Mouse (Mus musculus): ENCODE results near the gene Slc19a1. TPM values are rescaled to one million over a fixed set of nuclear protein-coding genes. Genes with fewer than 3 reads are reported as not detected.

Gene Slc19a1
- polyA plus RNA-seq, 1 experiment from 2014 or later: 8.1 TPM

DNA sequence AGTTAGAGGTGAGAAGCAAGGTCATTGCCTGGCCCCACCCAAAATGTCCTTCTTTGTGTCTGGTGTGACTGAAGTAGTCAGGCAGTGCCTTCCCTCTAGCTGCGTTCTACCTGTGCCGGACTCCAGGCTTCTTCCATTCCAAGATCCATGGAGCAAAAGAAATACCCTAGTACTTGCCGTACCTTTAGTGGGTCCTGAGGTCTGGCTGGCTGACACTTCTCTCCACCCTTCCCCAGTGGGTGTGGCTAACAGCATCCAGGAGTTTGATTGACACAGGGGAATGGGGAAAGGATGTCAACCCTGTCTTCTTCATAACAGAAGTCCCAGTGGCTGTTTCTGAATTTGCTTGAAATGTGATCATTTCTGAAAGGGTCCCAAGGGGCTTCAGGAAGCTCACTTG, 16.6 kb downstream of the Slc19a1 start:
- Histone ChIP-seq H3K4me2 (replicated peaks; ENCODE audit: low read depth, low read length) (no peak overlapping the region), H3K36me3 (ENCODE audit: insufficient read depth, low read length) (no peaks in the 10 kb centered on the region; the same call in 1 of the 2 replicates), H3K27ac (ENCODE audit: low read length) (no peak overlapping the region), H3K27me3 (replicated peaks; ENCODE audit: insufficient read depth, low read length) (no peaks in the 10 kb centered on the region), H3K9me3 (ENCODE audit: low read length) (no peaks in the 10 kb centered on the region), H3K4me1 (ENCODE audit: insufficient read depth, low read depth, low read length) (no peaks in the 10 kb centered on the region), H3K9ac (replicated peaks; ENCODE audit: low read depth) (no peak overlapping the region), H3K4me3 (ENCODE audit: low read depth, low read length) (no peak overlapping the region)
- 94% methylated on average over 3 of the region's 3 CpGs for WGBS
- DNase-seq (ENCODE audit: low spot score): no peak
- TF ChIP-seq EP300 (IDR thresholded peaks at IDR 0.05): no peak
- no peak for TF ChIP-seq CTCF (IDR thresholded peaks at IDR 0.05)
- no peak for ATAC-seq

DNA sequence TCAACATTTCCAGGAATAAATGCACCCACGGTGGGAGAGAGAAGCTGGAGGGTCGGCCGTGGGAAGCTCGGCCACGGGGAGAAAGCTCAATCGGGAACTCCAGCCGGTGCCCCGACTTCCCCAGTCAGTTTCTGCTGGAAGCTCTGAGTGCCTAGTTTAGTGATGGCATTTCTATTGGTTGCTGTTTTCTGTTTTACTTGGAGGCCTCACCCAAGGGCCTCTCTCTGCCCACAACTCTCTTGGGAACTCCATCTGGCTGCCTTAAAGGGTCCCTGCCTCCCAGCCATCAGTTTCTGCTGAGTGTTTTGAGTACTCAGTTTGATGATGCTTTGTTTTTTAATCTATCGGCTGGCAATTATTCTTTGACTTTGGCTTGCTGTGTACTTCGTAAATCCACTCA, 24.7 kb downstream of the Slc19a1 start:
- Histone ChIP-seq H3K4me2 (replicated peaks; ENCODE audit: low read depth, low read length) (no peak overlapping the region), H3K36me3 (ENCODE audit: insufficient read depth, low read length) (no peaks in the 10 kb centered on the region; the same call in 1 of the 2 replicates), H3K9me3 (ENCODE audit: low read length) (no peaks in the 10 kb centered on the region), H3K9ac (replicated peaks; ENCODE audit: low read depth) (no peak overlapping the region), H3K4me1 (ENCODE audit: insufficient read depth, low read depth, low read length) (no peaks in the 10 kb centered on the region), H3K4me3 (ENCODE audit: low read depth, low read length) (no peak overlapping the region), H3K27me3 (replicated peaks; ENCODE audit: insufficient read depth, low read length) (no peaks in the 10 kb centered on the region), H3K27ac (ENCODE audit: low read length) (no peak overlapping the region)
- ATAC-seq (no peak), DNase-seq (ENCODE audit: low spot score) (no peak)
- TF ChIP-seq EP300 (IDR thresholded peaks at IDR 0.05) (no peak), CTCF (IDR thresholded peaks at IDR 0.05) (no peak)
- 70% methylated on average over 10 of the region's 10 CpGs for WGBS

DNA sequence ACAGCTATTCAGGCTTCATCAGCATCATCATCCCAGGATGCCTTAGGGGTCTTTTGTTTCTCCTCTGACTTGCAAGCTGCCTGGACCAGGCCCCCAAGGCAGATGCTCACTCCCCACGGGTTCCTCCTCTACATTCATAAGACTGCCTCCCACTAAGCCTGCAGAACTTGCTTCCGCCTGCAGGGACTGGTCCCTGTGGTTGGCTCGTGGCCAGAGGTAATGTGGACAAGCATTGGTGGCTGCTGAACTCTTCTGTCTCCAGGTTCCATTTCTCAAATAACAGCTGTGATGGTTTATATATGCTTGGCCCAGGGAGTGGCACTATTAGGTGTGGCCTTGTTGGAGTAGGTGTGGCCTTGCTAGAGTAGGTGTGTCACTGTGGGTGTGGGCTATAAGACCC, 29.4 kb downstream of the Slc19a1 start:
- Histone ChIP-seq H3K9me3 (ENCODE audit: low read length) (no peaks in the 10 kb centered on the region), H3K36me3 (ENCODE audit: insufficient read depth, low read length) (no peaks in the 10 kb centered on the region; the same call in 1 of the 2 replicates), H3K27ac (ENCODE audit: low read length) (no peak overlapping the region), H3K27me3 (replicated peaks; ENCODE audit: insufficient read depth, low read length) (no peaks in the 10 kb centered on the region), H3K4me1 (ENCODE audit: insufficient read depth, low read depth, low read length) (no peaks in the 10 kb centered on the region), H3K9ac (replicated peaks; ENCODE audit: low read depth) (no peak overlapping the region), H3K4me2 (replicated peaks; ENCODE audit: low read depth, low read length) (no peak overlapping the region), H3K4me3 (ENCODE audit: low read depth, low read length) (no peak overlapping the region)
- TF ChIP-seq EP300 (IDR thresholded peaks at IDR 0.05) (no peak), CTCF (IDR thresholded peaks at IDR 0.05) (no peak; the same call in 1 of the 2 replicates)
- ATAC-seq (no peak), DNase-seq (ENCODE audit: low spot score) (no peak)
- 61% methylated on average over 3 of the region's 3 CpGs for WGBS

GRCm38 (mm10) chr10:77062393-77063010, 30.5 kb downstream of the Slc19a1 start:
- Histone ChIP-seq H3K4me3 (ENCODE audit: low read depth, low read length) (no peak overlapping the region), H3K9ac (replicated peaks; ENCODE audit: low read depth) (no peak overlapping the region), H3K4me1 (ENCODE audit: insufficient read depth, low read depth, low read length) (no peaks in the 10 kb centered on the region), H3K4me2 (replicated peaks; ENCODE audit: low read depth, low read length) (no peak overlapping the region), H3K36me3 (ENCODE audit: insufficient read depth, low read length) (no peaks in the 10 kb centered on the region; the same call in 1 of the 2 replicates), H3K27me3 (replicated peaks; ENCODE audit: insufficient read depth, low read length) (no peaks in the 10 kb centered on the region), H3K9me3 (ENCODE audit: low read length) (no peaks in the 10 kb centered on the region), H3K27ac (ENCODE audit: low read length) (no peak overlapping the region)
- WGBS: 69% methylated on average over 11 of the region's 11 CpGs
- TF ChIP-seq EP300 (IDR thresholded peaks at IDR 0.05) (no peak), CTCF (IDR thresholded peaks at IDR 0.05) (no peak)
- DNase-seq (ENCODE audit: low spot score): no peak
- peak; percentile 40; the same call in 1 of the 2 replicates for ATAC-seq

DNA sequence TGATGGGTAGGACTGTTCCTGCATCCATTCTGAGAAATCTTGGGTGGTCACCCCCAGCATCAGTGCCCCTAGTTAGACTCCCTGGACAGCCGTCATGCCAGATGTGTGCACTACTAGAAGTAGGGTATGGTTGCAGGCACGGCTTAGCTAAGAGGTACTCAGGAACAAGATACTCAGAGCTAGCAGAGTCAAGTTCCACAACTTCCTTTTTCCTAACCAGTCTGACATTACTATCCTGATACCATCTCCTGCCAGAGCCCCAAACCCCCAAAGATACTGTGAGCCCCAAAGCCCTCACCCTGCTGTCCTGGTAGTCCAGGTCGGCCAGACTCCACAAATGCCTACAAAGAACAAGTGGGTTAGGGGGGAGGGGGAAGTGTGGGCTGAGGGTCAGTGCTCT, 32.2 kb downstream of the Slc19a1 start:
- H3K27ac ChIP-seq (ENCODE audit: low read length): no peak overlapping the region
- H3K27me3 ChIP-seq (replicated peaks; ENCODE audit: insufficient read depth, low read length): no peaks in the 10 kb centered on the region
- no peaks in the 10 kb centered on the region for H3K9me3 ChIP-seq (ENCODE audit: low read length)
- TF ChIP-seq EP300 (IDR thresholded peaks at IDR 0.05) (no peak), CTCF (IDR thresholded peaks at IDR 0.05) (no peak)
- DNase-seq (ENCODE audit: low spot score) (no peak), ATAC-seq (no peak)
- H3K4me2 ChIP-seq (replicated peaks; ENCODE audit: low read depth, low read length): no peak overlapping the region
- no peaks in the 10 kb centered on the region for H3K36me3 ChIP-seq (ENCODE audit: insufficient read depth, low read length)
- no peak overlapping the region for H3K9ac ChIP-seq (replicated peaks; ENCODE audit: low read depth)
- H3K4me1 ChIP-seq (ENCODE audit: insufficient read depth, low read depth, low read length): no peaks in the 10 kb centered on the region
- no peak overlapping the region for H3K4me3 ChIP-seq (ENCODE audit: low read depth, low read length)
- WGBS: 82% methylated on average over 3 of the region's 3 CpGs

DNA sequence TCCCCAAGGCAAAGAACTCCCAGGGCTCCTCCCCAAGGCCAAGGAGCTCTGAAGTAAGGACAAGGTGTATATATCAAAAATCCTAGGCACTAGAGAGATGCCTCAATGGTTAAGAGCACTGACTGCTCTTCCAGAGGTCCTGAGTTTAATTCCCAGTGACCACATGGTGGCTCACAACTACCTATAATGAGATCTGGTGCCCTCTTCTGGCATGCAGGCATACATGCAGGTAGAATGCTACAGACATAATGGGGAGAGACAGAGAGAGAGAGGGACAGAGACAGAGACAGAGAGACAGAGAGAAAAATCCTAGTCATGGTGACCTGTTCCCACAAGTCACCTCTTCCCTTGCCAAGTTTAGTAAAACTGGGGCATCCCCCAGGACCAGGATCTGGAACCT, 32.6 kb downstream of the Slc19a1 start:
- Histone ChIP-seq H3K4me1 (ENCODE audit: insufficient read depth, low read depth, low read length) (no peaks in the 10 kb centered on the region), H3K4me3 (ENCODE audit: low read depth, low read length) (no peak overlapping the region), H3K4me2 (replicated peaks; ENCODE audit: low read depth, low read length) (no peak overlapping the region), H3K27ac (ENCODE audit: low read length) (no peak overlapping the region), H3K9ac (replicated peaks; ENCODE audit: low read depth) (no peak overlapping the region), H3K27me3 (replicated peaks; ENCODE audit: insufficient read depth, low read length) (no peaks in the 10 kb centered on the region), H3K9me3 (ENCODE audit: low read length) (no peaks in the 10 kb centered on the region), H3K36me3 (ENCODE audit: insufficient read depth, low read length) (no peaks in the 10 kb centered on the region)
- ATAC-seq (no peak), DNase-seq (ENCODE audit: low spot score) (no peak)
- peak; percentile 50 for TF ChIP-seq CTCF (IDR thresholded peaks at IDR 0.05)
- TF ChIP-seq EP300 (IDR thresholded peaks at IDR 0.05): no peak

Measured in lung, postnatal 0 days (tissue).